Mouse (Mus musculus) ES-Bruce4 (cell line): Measurements from ENCODE around the gene Zfp346.

Experiments used
- CTCF ChIP-seq: IDR thresholded peaks from one replicate; pipeline ENCODE4 v1.8.1; 2011; ENCODE audit warnings: low read depth, low read length
- EP300 ChIP-seq: IDR thresholded peaks from 2 replicates; pipeline ENCODE4 v1.6.1; 2011; ENCODE audit warnings: low read depth, low read length; ENCODE audit not compliant: insufficient read depth
- POLR2A ChIP-seq: IDR thresholded peaks from one replicate; pipeline ENCODE4 v1.8.1; 2011; ENCODE audit warnings: low read length; ENCODE audit not compliant: insufficient read depth

GRCm38 (mm10) chr13:55181786-55182172 is 76.7 kb downstream of the Zfp346 start:
- TF ChIP-seq POLR2A: no peak
- TF ChIP-seq EP300: no peak
- TF ChIP-seq CTCF: no peak
